Mouse (Mus musculus): ENCODE measurements around the gene Lyplal1.

GRCm38 (mm10) chr1:186053280-186054043 lies 63.6 kb downstream of the Lyplal1 start:
- no peak for TF ChIP-seq POLR2A (IDR thresholded peaks at IDR 0.05; ENCODE audit: low read depth, low read length)
- TF ChIP-seq CTCF (IDR thresholded peaks at IDR 0.05; ENCODE audit: borderline replicate concordance, insufficient read depth, low read length): no peak
